Mouse (Mus musculus): ENCODE results near the gene Efhc1.

DNA sequence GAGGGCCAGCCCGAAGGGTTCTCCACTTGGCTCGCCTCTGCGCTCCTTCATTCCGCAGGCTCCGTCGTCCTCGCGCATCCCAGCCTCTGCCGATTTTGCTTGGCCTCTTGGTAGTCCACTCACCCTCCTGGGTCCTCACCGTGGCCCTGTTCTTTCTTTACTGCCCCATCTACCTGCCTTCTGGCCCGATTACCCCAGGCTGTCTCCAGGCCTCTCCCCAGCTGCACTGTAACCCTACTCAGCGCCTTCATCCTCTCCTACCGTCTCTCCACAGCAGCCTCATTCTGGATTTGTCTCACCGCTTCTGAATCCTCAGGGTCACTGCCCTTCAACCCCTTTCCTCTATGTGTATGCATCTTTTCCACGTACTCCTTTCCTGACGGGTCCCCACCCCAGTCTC, 373 bp downstream of the Efhc1 start:
- TF ChIP-seq CTCF (IDR thresholded peaks at IDR 0.05; ENCODE audit: borderline replicate concordance, control insufficient read depth, extremely low read depth, insufficient read depth, low read length, poor library complexity) (no peak), POLR2A (IDR thresholded peaks at IDR 0.05; ENCODE audit: control insufficient read depth, extremely low read depth, insufficient read depth, low read length, poor library complexity) (no peak)

Data from thymus, adult 2 months (tissue).